Mouse (Mus musculus) embryonic facial prominence, embryonic 12.5 days (tissue): Measurements from ENCODE around the gene Adamts12. TPM values are rescaled to one million over a fixed set of nuclear protein-coding genes. Genes with fewer than 3 reads are reported as not detected.

Experiments
- ATAC-seq: fragments of 200-750 bp; cut with Nextera tagmentation; 2 replicates; pipeline ENCODE4 v1.8.0; 2017; ENCODE audit not compliant: insufficient number of reproducible peaks, insufficient read depth, low FRiP score, low TSS enrichment
- H3K27ac ChIP-seq: fragments of 300-500 bp; sonication (generic); 2 replicates; pipeline ENCODE4 v1.5.1; 2016; ENCODE audit warnings: mild to moderate bottlenecking
- H3K27me3 ChIP-seq: fragments of 300-500 bp; sonication (generic); 2 replicates; pipeline ENCODE4 v1.6.1; 2016; ENCODE audit warnings: mild to moderate bottlenecking, moderate library complexity
- H3K36me3 ChIP-seq: fragments of 300-500 bp; sonication (generic); 2 replicates; pipeline ENCODE4 v1.6.1; 2016; ENCODE audit warnings: mild to moderate bottlenecking
- H3K4me1 ChIP-seq: fragments of 300-500 bp; sonication (generic); 2 replicates; pipeline ENCODE4 v1.6.1; 2016
- H3K4me2 ChIP-seq: fragments of 300-500 bp; sonication (generic); replicated peaks from 2 replicates; pipeline ENCODE4 v1.6.1; 2016; ENCODE audit warnings: mild to moderate bottlenecking, moderate library complexity
- H3K4me3 ChIP-seq: fragments of 300-500 bp; sonication (generic); 2 replicates; pipeline ENCODE4 v1.5.1; 2016; ENCODE audit warnings: mild to moderate bottlenecking
- H3K9ac ChIP-seq: fragments of 300-500 bp; sonication (generic); 2 replicates; pipeline ENCODE4 v1.6.1; 2016; ENCODE audit warnings: mild to moderate bottlenecking, moderate library complexity
- H3K9me3 ChIP-seq: fragments of 300-500 bp; sonication (generic); 2 replicates; pipeline ENCODE4 v1.6.1; 2016; ENCODE audit warnings: mild to moderate bottlenecking, moderate library complexity
- WGBS: fragments of 180-500 bp; shearing (Covaris S2); methylation state at CpG from one replicate; pipeline ENCODE4 v1.1.7; 2016; 5-methylcytosine and 5-hydroxymethylcytosine counted together
- polyA plus RNA-seq: library from polyadenylated mRNA; unstranded; fragments of >200 nt; fragmentation: Nextera tagmentation; extraction: Ambion mirVana; gene quantifications from 2 replicates; pipeline ENCODE4 v1.2.1, GENCODE M21; 2016

The Adamts12 gene
- polyA plus RNA-seq, 1 experiment from 2014 or later: 3.4 TPM

GRCm38 (mm10) chr15:11084241-11084992 lies 19.8 kb downstream of the Adamts12 start:
- Histone ChIP-seq H3K4me2 (no peak overlapping the region), H3K4me1 (peaks cover 12% of the 10 kb centered on the region; the same call in 1 of the 2 replicates), H3K9me3 (no peaks in the 10 kb centered on the region), H3K27me3 (no peaks in the 10 kb centered on the region), H3K4me3 (no peak overlapping the region), H3K27ac (peak overlapping the region; percentile 77), H3K9ac (no peak overlapping the region), H3K36me3 (no peaks in the 10 kb centered on the region)
- 17% methylated on average over 9 of the region's 9 CpGs for WGBS
- no peak for ATAC-seq

- 15% methylated on average over 1 of the region's 1 CpGs for WGBS
- Histone ChIP-seq H3K36me3 (no peaks in the 10 kb centered on the region), H3K9me3 (no peaks in the 10 kb centered on the region), H3K4me2 (no peak overlapping the region), H3K27ac (no peak overlapping the region), H3K9ac (no peak overlapping the region), H3K4me1 (peaks cover 12% of the 10 kb centered on the region; the same call in 1 of the 2 replicates), H3K27me3 (no peaks in the 10 kb centered on the region), H3K4me3 (no peak overlapping the region)
- no peak for ATAC-seq
These were observed 20.4 kb downstream of the Adamts12 start for GRCm38 (mm10) chr15:11084993-11085365.

GRCm38 (mm10) chr15:11089494-11089893 lies 24.9 kb downstream of the Adamts12 start:
- no peak overlapping the region for H3K9ac ChIP-seq
- no peak overlapping the region for H3K27ac ChIP-seq
- no peaks in the 10 kb centered on the region for H3K36me3 ChIP-seq
- H3K4me1 ChIP-seq: peaks cover 9% of the 10 kb centered on the region; the same call in 1 of the 2 replicates
- H3K4me3 ChIP-seq: no peak overlapping the region
- no peak for ATAC-seq
- WGBS: 84% methylated on average over 3 of the region's 3 CpGs
- no peaks in the 10 kb centered on the region for H3K9me3 ChIP-seq
- H3K27me3 ChIP-seq: no peaks in the 10 kb centered on the region
- H3K4me2 ChIP-seq: no peak overlapping the region

GRCm38 (mm10) chr15:11095566-11095965 lies 31.0 kb downstream of the Adamts12 start:
- Histone ChIP-seq H3K27ac (no peak overlapping the region), H3K36me3 (no peaks in the 10 kb centered on the region), H3K9me3 (no peaks in the 10 kb centered on the region), H3K9ac (no peak overlapping the region), H3K4me2 (no peak overlapping the region), H3K27me3 (no peaks in the 10 kb centered on the region), H3K4me1 (peaks cover 12% of the 10 kb centered on the region; the same call in 1 of the 2 replicates), H3K4me3 (no peak overlapping the region)
- WGBS: 54% methylated on average over 3 of the region's 3 CpGs
- ATAC-seq: no peak

GRCm38 (mm10) chr15:11097967-11098702 lies 33.5 kb downstream of the Adamts12 start:
- Histone ChIP-seq H3K27ac (peak overlapping the region; percentile 51; the same call in 1 of the 2 replicates), H3K27me3 (no peaks in the 10 kb centered on the region), H3K36me3 (no peaks in the 10 kb centered on the region), H3K4me3 (no peak overlapping the region), H3K9me3 (no peaks in the 10 kb centered on the region), H3K4me1 (peaks cover 12% of the 10 kb centered on the region; the same call in 1 of the 2 replicates), H3K4me2 (no peak overlapping the region), H3K9ac (no peak overlapping the region)
- 42% methylated on average over 4 of the region's 4 CpGs for WGBS
- ATAC-seq: no peak

- WGBS: 66% methylated on average over 7 of the region's 7 CpGs
- Histone ChIP-seq H3K27ac (peak overlapping the region; percentile 51; the same call in 1 of the 2 replicates), H3K27me3 (no peaks in the 10 kb centered on the region), H3K4me2 (no peak overlapping the region), H3K9ac (no peak overlapping the region), H3K36me3 (no peaks in the 10 kb centered on the region), H3K4me3 (no peak overlapping the region), H3K9me3 (no peaks in the 10 kb centered on the region), H3K4me1 (peaks cover 12% of the 10 kb centered on the region; the same call in 1 of the 2 replicates)
- ATAC-seq: no peak
These were observed 34.4 kb downstream of the Adamts12 start for GRCm38 (mm10) chr15:11098940-11099339.

- Histone ChIP-seq H3K9me3 (no peaks in the 10 kb centered on the region), H3K9ac (no peak overlapping the region), H3K27me3 (no peaks in the 10 kb centered on the region), H3K4me1 (peaks cover 12% of the 10 kb centered on the region; the same call in 1 of the 2 replicates), H3K4me2 (no peak overlapping the region), H3K4me3 (no peak overlapping the region), H3K36me3 (no peaks in the 10 kb centered on the region), H3K27ac (no peak overlapping the region)
- 79% methylated on average over 4 of the region's 4 CpGs for WGBS
- ATAC-seq: no peak
These were observed 36.3 kb downstream of the Adamts12 start for GRCm38 (mm10) chr15:11100917-11101316.

GRCm38 (mm10) chr15:11105101-11105500 lies 40.5 kb downstream of the Adamts12 start:
- WGBS: 74% methylated on average over 2 of the region's 2 CpGs
- Histone ChIP-seq H3K4me2 (no peak overlapping the region), H3K36me3 (no peaks in the 10 kb centered on the region), H3K4me3 (no peak overlapping the region), H3K9me3 (no peaks in the 10 kb centered on the region), H3K27me3 (no peaks in the 10 kb centered on the region), H3K27ac (no peak overlapping the region), H3K4me1 (no peaks in the 10 kb centered on the region), H3K9ac (no peak overlapping the region)
- no peak for ATAC-seq

GRCm38 (mm10) chr15:11107376-11107775 lies 42.8 kb downstream of the Adamts12 start:
- no peak for ATAC-seq
- Histone ChIP-seq H3K4me3 (no peak overlapping the region), H3K4me1 (no peaks in the 10 kb centered on the region), H3K27me3 (no peaks in the 10 kb centered on the region), H3K36me3 (no peaks in the 10 kb centered on the region), H3K9me3 (no peaks in the 10 kb centered on the region), H3K4me2 (no peak overlapping the region), H3K27ac (no peak overlapping the region), H3K9ac (no peak overlapping the region)
- 81% methylated on average over 5 of the region's 5 CpGs for WGBS

GRCm38 (mm10) chr15:11114631-11115197 lies 50.1 kb downstream of the Adamts12 start:
- H3K27ac ChIP-seq: no peak overlapping the region
- no peaks in the 10 kb centered on the region for H3K36me3 ChIP-seq
- H3K4me1 ChIP-seq: no peaks in the 10 kb centered on the region; the same call in 1 of the 2 replicates
- no peak overlapping the region for H3K9ac ChIP-seq
- no peak overlapping the region for H3K4me2 ChIP-seq
- H3K27me3 ChIP-seq: no peaks in the 10 kb centered on the region
- 40% methylated on average over 8 of the region's 8 CpGs for WGBS
- no peak for ATAC-seq
- H3K9me3 ChIP-seq: no peaks in the 10 kb centered on the region
- no peak overlapping the region for H3K4me3 ChIP-seq

GRCm38 (mm10) chr15:11116303-11116702 lies 51.7 kb downstream of the Adamts12 start:
- no peak for ATAC-seq
- Histone ChIP-seq H3K4me1 (no peaks in the 10 kb centered on the region; the same call in 1 of the 2 replicates), H3K9me3 (no peaks in the 10 kb centered on the region), H3K27me3 (no peaks in the 10 kb centered on the region), H3K36me3 (no peaks in the 10 kb centered on the region), H3K4me2 (no peak overlapping the region), H3K4me3 (no peak overlapping the region), H3K9ac (no peak overlapping the region), H3K27ac (no peak overlapping the region)
- WGBS: 71% methylated on average over 2 of the region's 2 CpGs
